Mouse (Mus musculus) MEL (cell line): Measurements from ENCODE around the gene Adgrg7. TPM values are rescaled to one million over a fixed set of nuclear protein-coding genes. Genes with fewer than 3 reads are reported as not detected.

ENCODE experiments used
- DNase-seq: peaks from one replicate; pipeline ENCODE4 v3.0.0; 2011; ENCODE audit warnings: low read depth, low spot score
- H3K27ac ChIP-seq: 2 replicates; pipeline ENCODE4 v1.5.1; 2012; ENCODE audit warnings: low read depth, mild to moderate bottlenecking, control low read depth, low read length, moderate library complexity; ENCODE audit not compliant: control insufficient read depth
- H3K27me3 ChIP-seq, 2 experiments: fragments of 150-350 bp in 1 of 2; sonication (generic) in 1 of 2; 2 replicates each; pipeline ENCODE4 v1.6.1; 2012; ENCODE audit warnings: low read length in 2 of 2, mild to moderate bottlenecking in 2 of 2, improper control_type of control experiment in 1 of 2, moderate library complexity in 1 of 2; ENCODE audit not compliant: insufficient read depth in 2 of 2, control insufficient read depth in 1 of 2
- H3K36me3 ChIP-seq, 2 experiments: 2 replicates each; pipeline ENCODE4 v1.6.1; 2012 to 2014; ENCODE audit warnings: low read length in 2 of 2, improper control_type of control experiment in 1 of 2, inconsistent platforms in 1 of 2, mild to moderate bottlenecking in 1 of 2; ENCODE audit not compliant: insufficient read depth in 2 of 2, control insufficient read depth in 1 of 2
- H3K4me1 ChIP-seq, 2 experiments: fragments of 150-350 bp in 1 of 2; sonication (generic) in 1 of 2; 2 replicates each; pipeline ENCODE4 v1.6.1; 2012; ENCODE audit warnings: low read length in 2 of 2, improper control_type of control experiment in 1 of 2, mild to moderate bottlenecking in 1 of 2; ENCODE audit not compliant: insufficient read depth in 2 of 2, control insufficient read depth in 1 of 2
- H3K4me3 ChIP-seq, 2 experiments: fragments of 150-350 bp in 1 of 2; sonication (generic) in 1 of 2; 2 replicates each; pipeline ENCODE4 v1.5.1; 2012; ENCODE audit warnings: low read depth in 2 of 2, low read length in 2 of 2, mild to moderate bottlenecking in 2 of 2, moderate library complexity in 2 of 2, control low read depth in 1 of 2, improper control_type of control experiment in 1 of 2; ENCODE audit not compliant: control insufficient read depth in 1 of 2, insufficient read depth in 1 of 2
- H3K79me2 ChIP-seq: 2 replicates; pipeline ENCODE4 v1.6.1; 2012; ENCODE audit warnings: mild to moderate bottlenecking, low read length, moderate library complexity; ENCODE audit not compliant: control insufficient read depth, poor library complexity, insufficient read depth
- H3K9ac ChIP-seq: 2 replicates; pipeline ENCODE4 v1.6.1; 2012; ENCODE audit warnings: low read depth, mild to moderate bottlenecking, control low read depth, low read length, moderate library complexity; ENCODE audit not compliant: control insufficient read depth, poor library complexity, severe bottlenecking
- H3K9me3 ChIP-seq: fragments of 150-350 bp; sonication (generic); replicated peaks from 2 replicates; pipeline ENCODE4 v1.6.1; 2012; ENCODE audit warnings: mild to moderate bottlenecking, low read length, improper control_type of control experiment, moderate library complexity; ENCODE audit not compliant: insufficient read depth
- CHD1 ChIP-seq: IDR thresholded peaks from 2 replicates; pipeline ENCODE4 v1.6.1; 2012; ENCODE audit warnings: low read depth, mild to moderate bottlenecking, inconsistent platforms, low read length, improper control_type of control experiment
- CTCF ChIP-seq, 3 experiments: IDR thresholded peaks in 2 of 3; conservative IDR thresholded peaks in 1 of 3; 2 replicates each; pipeline ENCODE4 v1.5.1; 2011 to 2012; ENCODE audit warnings: low read length in 3 of 3, low read depth in 2 of 3, mild to moderate bottlenecking in 2 of 3, improper control_type of control experiment in 1 of 3, inconsistent platforms in 1 of 3, mixed read lengths in 1 of 3, moderate library complexity in 1 of 3; ENCODE audit not compliant: control insufficient read depth in 1 of 3, insufficient read depth in 1 of 3, poor library complexity in 1 of 3, severe bottlenecking in 1 of 3
- EP300 ChIP-seq, 2 experiments: IDR thresholded peaks; 2 replicates each; pipeline ENCODE4 v1.6.1; 2011; ENCODE audit warnings: improper control_type of control experiment in 2 of 2, low read length in 2 of 2, low read depth in 1 of 2, mild to moderate bottlenecking in 1 of 2
- ETS1 ChIP-seq: IDR thresholded peaks from 2 replicates; pipeline ENCODE4 v1.6.1; 2012; ENCODE audit warnings: low read depth, mild to moderate bottlenecking, inconsistent platforms, low read length, improper control_type of control experiment, moderate library complexity
- GABPA ChIP-seq: IDR thresholded peaks from 2 replicates; pipeline ENCODE4 v1.6.1; 2012; ENCODE audit warnings: low read depth, mild to moderate bottlenecking, inconsistent platforms, low read length, improper control_type of control experiment, moderate library complexity
- JUND ChIP-seq: IDR thresholded peaks from 2 replicates; pipeline ENCODE4 v1.6.1; 2011; ENCODE audit warnings: low read depth, mild to moderate bottlenecking, improper control_type of control experiment, low read length
- KAT2A ChIP-seq: conservative IDR thresholded peaks from 2 replicates; pipeline ENCODE4 v1.6.1; 2012; ENCODE audit warnings: low read depth, low read length, improper control_type of control experiment, inconsistent platforms
- NRF1 ChIP-seq: IDR thresholded peaks from 2 replicates; pipeline ENCODE4 v1.6.1; 2014; ENCODE audit warnings: low read depth, mild to moderate bottlenecking, inconsistent platforms, low read length, improper control_type of control experiment, moderate library complexity; ENCODE audit not compliant: poor library complexity, insufficient read depth, severe bottlenecking
- POLR2A ChIP-seq, 2 experiments: IDR thresholded peaks; 2 replicates each; pipeline ENCODE4 v1.6.1; 2011 to 2012; ENCODE audit warnings: low read length in 2 of 2, mild to moderate bottlenecking in 2 of 2, control low read depth in 1 of 2, improper control_type of control experiment in 1 of 2, low read depth in 1 of 2, moderate library complexity in 1 of 2; ENCODE audit not compliant: control insufficient read depth in 1 of 2, insufficient read depth in 1 of 2, poor library complexity in 1 of 2
- POLR2AphosphoS5 ChIP-seq: IDR thresholded peaks from 2 replicates; pipeline ENCODE4 v1.6.1; 2012; ENCODE audit warnings: low read depth, borderline replicate concordance, mild to moderate bottlenecking, inconsistent platforms, low read length, moderate library complexity, mixed read lengths
- RAD21 ChIP-seq: IDR thresholded peaks from 2 replicates; pipeline ENCODE4 v1.6.1; 2011; ENCODE audit warnings: mild to moderate bottlenecking, low read depth, low read length, improper control_type of control experiment
- RCOR1 ChIP-seq: IDR thresholded peaks from 2 replicates; pipeline ENCODE4 v1.6.1; 2012; ENCODE audit warnings: low read depth, mild to moderate bottlenecking, inconsistent platforms, low read length, improper control_type of control experiment
- SIN3A ChIP-seq: IDR thresholded peaks from 2 replicates; pipeline ENCODE4 v1.6.1; 2012; ENCODE audit warnings: low read length, improper control_type of control experiment, inconsistent platforms
- SMC3 ChIP-seq: IDR thresholded peaks from 2 replicates; pipeline ENCODE4 v1.6.1; 2011; ENCODE audit warnings: low read depth, low read length, improper control_type of control experiment
- TAL1 ChIP-seq: IDR thresholded peaks from 2 replicates; pipeline ENCODE4 v1.6.1; 2012; ENCODE audit warnings: mild to moderate bottlenecking, inconsistent platforms, low read length, moderate library complexity, mixed read lengths
- TCF12 ChIP-seq: IDR thresholded peaks from 2 replicates; pipeline ENCODE4 v1.6.1; 2014; ENCODE audit warnings: low read depth, mild to moderate bottlenecking, inconsistent platforms, low read length, improper control_type of control experiment, moderate library complexity
- UBTF ChIP-seq: IDR thresholded peaks from 2 replicates; pipeline ENCODE4 v1.6.1; 2012; ENCODE audit warnings: low read depth, mild to moderate bottlenecking, inconsistent platforms, low read length, improper control_type of control experiment, moderate library complexity, borderline replicate concordance; ENCODE audit not compliant: insufficient read depth
- ZC3H11A ChIP-seq: IDR thresholded peaks from 2 replicates; pipeline ENCODE4 v1.6.1; 2012; ENCODE audit warnings: low read depth, mild to moderate bottlenecking, inconsistent platforms, low read length, improper control_type of control experiment
- ZMIZ1 ChIP-seq: IDR thresholded peaks from 2 replicates; pipeline ENCODE4 v1.6.1; 2012; ENCODE audit warnings: low read depth, mild to moderate bottlenecking, inconsistent platforms, low read length, improper control_type of control experiment, moderate library complexity
- ZNF384 ChIP-seq: IDR thresholded peaks from 2 replicates; pipeline ENCODE4 v1.6.1; 2012; ENCODE audit warnings: low read depth, mild to moderate bottlenecking, inconsistent platforms, low read length, improper control_type of control experiment
- polyA plus RNA-seq, 2 experiments: library from polyadenylated mRNA; stranded (reverse) in 1 of 2; unstranded in 1 of 2; fragments of >175 nt in 1 of 2; fragments of >200 nt in 1 of 2; gene quantifications; 2 replicates each; pipeline versions ENCODE4 v1.2.1 to v1.2.4; 2012; ENCODE audit warnings: low replicate concordance in 2 of 2, low read depth in 1 of 2; ENCODE audit not compliant: insufficient read length in 2 of 2, insufficient read depth in 1 of 2, missing spikeins in 1 of 2
- total RNA-seq: library from RNA; depleted of rRNA; stranded (reverse); fragments of 300-350 nt; gene quantifications from 2 replicates; pipeline ENCODE4 v1.2.3, GENCODE M21; 2012

Gene Adgrg7
- total and polyA plus RNA-seq, 3 experiments: 40.5 to 45.4 TPM; not detected in 1

- no peaks in the 10 kb centered on the region for H3K9me3 ChIP-seq
- no peak overlapping the region for H3K4me3 ChIP-seq
- no peaks in the 10 kb centered on the region; a peak in 1 of 4 replicates for H3K4me1 ChIP-seq
- H3K9ac ChIP-seq: no peak overlapping the region
- TF ChIP-seq ZC3H11A (no peak), ETS1 (no peak), ZNF384 (no peak), TAL1 (no peak), POLR2A (IDR thresholded peaks at IDR 0.05; ENCODE audit: control insufficient read depth in 1 of 2, insufficient read depth in 1 of 2, low read depth in 1 of 2, low read length in 2 of 2, poor library complexity in 1 of 2) (no peak), KAT2A (no peak), UBTF (no peak), NRF1 (no peak), GABPA (no peak), EP300 (IDR thresholded peaks at IDR 0.05; ENCODE audit: low read depth in 1 of 2, low read length in 2 of 2) (no peak), CHD1 (no peak), RAD21 (no peak), CTCF (IDR thresholded peaks at IDR 0.05 in 2 of 3, conservative IDR thresholded peaks at IDR 0.05 in 1 of 3; ENCODE audit: control insufficient read depth in 1 of 3, insufficient read depth in 1 of 3, low read depth in 2 of 3, low read length in 3 of 3, poor library complexity in 1 of 3, severe bottlenecking in 1 of 3) (no peak), POLR2AphosphoS5 (no peak)
- DNase-seq: no peak
- peaks cover 0 to 64% of the 10 kb centered on the region in 2 experiments; a peak in 2 of 4 replicates for H3K36me3 ChIP-seq
- no peaks in the 10 kb centered on the region for H3K79me2 ChIP-seq
- no peak overlapping the region for H3K27ac ChIP-seq
- no peaks in the 10 kb centered on the region for H3K27me3 ChIP-seq
Observed at GRCm38 (mm10) chr16:56696448-56696847, 99.2 kb downstream of the Adgrg7 start.

- H3K27me3 ChIP-seq: no peaks in the 10 kb centered on the region
- peaks cover 0 to 60% of the 10 kb centered on the region in 2 experiments; a peak in 2 of 4 replicates for H3K36me3 ChIP-seq
- no peaks in the 10 kb centered on the region for H3K9me3 ChIP-seq
- H3K79me2 ChIP-seq: no peaks in the 10 kb centered on the region
- no peak overlapping the region for H3K9ac ChIP-seq
- no peaks in the 10 kb centered on the region; a peak in 1 of 4 replicates for H3K4me1 ChIP-seq
- TF ChIP-seq SIN3A (no peak), ZMIZ1 (no peak), JUND (no peak), RCOR1 (no peak), TCF12 (no peak), SMC3 (no peak), UBTF (no peak)
- TF ChIP-seq, all 39 proteins: peak for 0
- H3K27ac ChIP-seq: no peak overlapping the region
- DNase-seq: no peak
- H3K4me3 ChIP-seq: no peak overlapping the region
Observed at GRCm38 (mm10) chr16:56690715-56691114, 104.9 kb downstream of the Adgrg7 start.
